Mouse (Mus musculus) forebrain, embryonic 11.5 days (tissue): ENCODE results near the gene Gm20605. TPM values are rescaled to one million over a fixed set of nuclear protein-coding genes. Genes with fewer than 3 reads are reported as not detected.

Experiments
- ATAC-seq: fragments of 200-750 bp; cut with Nextera tagmentation; replicated peaks from 2 replicates; pipeline ENCODE4 v1.8.0; 2017; ENCODE audit warnings: moderate TSS enrichment; ENCODE audit not compliant: low FRiP score
- DNase-seq: peaks from one replicate; pipeline ENCODE4 v3.0.0-alpha.2; 2017; ENCODE audit warnings: low spot score
- H3K27ac ChIP-seq: fragments of 300-500 bp; sonication (generic); 2 replicates; pipeline ENCODE4 v1.5.1; 2014; ENCODE audit warnings: low read depth, low read length
- H3K27me3 ChIP-seq: fragments of 300-500 bp; sonication (generic); 2 replicates; pipeline ENCODE4 v1.6.1; 2014; ENCODE audit warnings: mild to moderate bottlenecking, low read length, mixed read lengths; ENCODE audit not compliant: control insufficient read depth, insufficient read depth
- H3K36me3 ChIP-seq: fragments of 300-500 bp; sonication (generic); 2 replicates; pipeline ENCODE4 v1.6.1; 2014; ENCODE audit warnings: mild to moderate bottlenecking, low read length, moderate library complexity, mixed read lengths; ENCODE audit not compliant: control insufficient read depth, insufficient read depth
- H3K4me1 ChIP-seq: fragments of 300-500 bp; sonication (generic); replicated peaks from 2 replicates; pipeline ENCODE4 v1.6.1; 2014; ENCODE audit warnings: low read length, mixed read lengths; ENCODE audit not compliant: control insufficient read depth, insufficient read depth
- H3K4me2 ChIP-seq: fragments of 300-500 bp; sonication (generic); 2 replicates; pipeline ENCODE4 v1.6.1; 2014; ENCODE audit warnings: low read depth, mild to moderate bottlenecking, low read length, moderate library complexity, mixed read lengths; ENCODE audit not compliant: severe bottlenecking
- H3K4me3 ChIP-seq: fragments of 300-500 bp; sonication (generic); 2 replicates; pipeline ENCODE4 v1.5.1; 2014; ENCODE audit warnings: low read depth, low read length
- H3K9ac ChIP-seq: fragments of 300-500 bp; sonication (generic); 2 replicates; pipeline ENCODE4 v1.6.1; 2014; ENCODE audit warnings: low read length
- H3K9me3 ChIP-seq: fragments of 300-500 bp; sonication (generic); 2 replicates; pipeline ENCODE4 v1.6.1; 2016; ENCODE audit warnings: low read length, mixed read lengths; ENCODE audit not compliant: control insufficient read depth
- whole genome bisulfite sequencing: fragments of 180-500 bp; shearing (Covaris S2); extraction: QIAGEN DNeasy Blood & Tissue Kit; methylation state at CpG from one replicate; pipeline ENCODE4 v1.1.7; 2014; 5-methylcytosine and 5-hydroxymethylcytosine counted together
- polyA plus RNA-seq: library from polyadenylated mRNA; unstranded; fragments of >200 nt; fragmentation: Nextera tagmentation; extraction: Ambion mirVana; gene quantifications from 2 replicates; pipeline ENCODE4 v1.2.1, GENCODE M21; 2014

Gm20605 gene
- polyA plus RNA-seq, 1 experiment from 2014 or later = 9.9 TPM

DNA sequence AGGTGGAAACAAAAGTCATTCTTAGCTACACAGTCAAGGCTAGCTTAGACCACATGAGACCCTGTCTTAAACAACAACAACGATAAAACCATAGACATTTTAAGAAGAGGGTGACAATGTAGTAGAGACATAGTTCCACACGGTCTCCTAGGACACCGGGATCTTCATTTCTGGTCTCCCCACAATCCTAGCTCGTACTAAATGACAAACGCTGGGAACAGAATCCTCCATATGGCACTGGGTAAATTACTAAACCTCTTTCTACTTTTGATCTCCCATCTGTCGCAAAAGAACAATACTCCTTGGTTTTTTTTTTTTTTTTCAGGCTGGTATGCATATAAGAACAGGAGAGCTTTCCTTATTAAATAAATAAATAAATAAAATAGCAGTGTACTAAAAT is 53.6 kb downstream of the Gm20605 start:
- Histone ChIP-seq H3K9me3 (no peaks in the 10 kb centered on the region), H3K9ac (no peak overlapping the region), H3K4me1 (peaks cover 8% of the 10 kb centered on the region; the same call in 1 of the 2 replicates), H3K4me3 (no peak overlapping the region), H3K27me3 (no peaks in the 10 kb centered on the region), H3K27ac (no peak overlapping the region), H3K36me3 (no peaks in the 10 kb centered on the region), H3K4me2 (peak overlapping the region; percentile 22; the same call in 1 of the 2 replicates)
- DNase-seq (no peak), ATAC-seq (no peak)
- 88% methylated on average over 6 of the region's 6 CpGs for WGBS

DNA sequence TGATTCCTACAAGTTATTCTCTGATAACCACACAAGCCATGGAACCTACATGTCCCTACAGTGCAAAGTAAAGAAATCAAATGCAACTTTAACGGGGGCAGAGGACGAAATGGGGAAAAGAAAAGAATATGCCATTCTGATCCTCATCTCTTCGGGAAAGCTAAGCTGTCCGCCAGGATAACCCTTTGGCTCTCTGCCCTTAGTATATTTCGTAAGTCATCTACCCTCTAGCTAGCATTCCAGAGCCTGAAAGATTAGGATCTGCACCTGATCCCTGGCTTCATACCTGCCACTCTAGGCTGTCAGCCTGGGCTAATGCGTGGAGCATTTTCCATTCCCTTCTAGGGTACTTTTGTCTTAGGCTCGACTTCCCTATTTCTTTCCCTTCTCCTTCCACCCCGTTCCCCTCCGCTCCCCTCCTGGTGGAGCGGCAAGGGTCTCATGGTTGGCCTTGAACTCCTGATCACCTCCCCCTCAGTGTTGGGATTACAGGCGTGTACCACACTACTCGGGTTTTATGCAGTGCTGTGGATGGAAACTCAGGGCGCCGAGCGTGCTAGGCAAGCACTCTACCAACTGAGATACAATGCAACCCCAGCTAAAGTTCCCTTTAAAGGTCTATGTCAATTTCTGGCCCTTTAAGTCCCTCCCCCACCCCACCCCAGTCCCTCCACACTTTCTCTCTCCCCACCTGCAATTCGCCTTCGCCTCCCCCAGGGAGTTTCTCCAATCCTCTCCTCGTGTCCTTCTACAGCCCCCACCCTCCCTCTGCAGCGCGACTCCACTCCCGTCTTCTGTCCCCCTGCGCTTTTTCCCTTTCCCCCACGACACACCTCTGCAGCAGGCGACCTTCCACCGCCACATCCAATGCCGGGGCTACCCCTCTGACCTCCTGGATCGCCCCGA is 54.7 kb downstream of the Gm20605 start:
- Histone ChIP-seq H3K9ac (peak overlapping the region; percentile 75), H3K36me3 (no peaks in the 10 kb centered on the region), H3K9me3 (no peaks in the 10 kb centered on the region), H3K4me2 (peak overlapping the region; percentile 89), H3K27ac (0 out of 2 replicates have a peak overlapping the region, but pooled peaks have one; percentile 46), H3K27me3 (no peaks in the 10 kb centered on the region), H3K4me1 (peaks cover 8% of the 10 kb centered on the region; the same call in 1 of the 2 replicates), H3K4me3 (peak overlapping the region; percentile 69)
- peak; percentile 10; the same call in 1 of the 2 replicates for ATAC-seq
- DNase-seq = no peak
- WGBS = 15% methylated on average over 28 of the region's 28 CpGs

DNA sequence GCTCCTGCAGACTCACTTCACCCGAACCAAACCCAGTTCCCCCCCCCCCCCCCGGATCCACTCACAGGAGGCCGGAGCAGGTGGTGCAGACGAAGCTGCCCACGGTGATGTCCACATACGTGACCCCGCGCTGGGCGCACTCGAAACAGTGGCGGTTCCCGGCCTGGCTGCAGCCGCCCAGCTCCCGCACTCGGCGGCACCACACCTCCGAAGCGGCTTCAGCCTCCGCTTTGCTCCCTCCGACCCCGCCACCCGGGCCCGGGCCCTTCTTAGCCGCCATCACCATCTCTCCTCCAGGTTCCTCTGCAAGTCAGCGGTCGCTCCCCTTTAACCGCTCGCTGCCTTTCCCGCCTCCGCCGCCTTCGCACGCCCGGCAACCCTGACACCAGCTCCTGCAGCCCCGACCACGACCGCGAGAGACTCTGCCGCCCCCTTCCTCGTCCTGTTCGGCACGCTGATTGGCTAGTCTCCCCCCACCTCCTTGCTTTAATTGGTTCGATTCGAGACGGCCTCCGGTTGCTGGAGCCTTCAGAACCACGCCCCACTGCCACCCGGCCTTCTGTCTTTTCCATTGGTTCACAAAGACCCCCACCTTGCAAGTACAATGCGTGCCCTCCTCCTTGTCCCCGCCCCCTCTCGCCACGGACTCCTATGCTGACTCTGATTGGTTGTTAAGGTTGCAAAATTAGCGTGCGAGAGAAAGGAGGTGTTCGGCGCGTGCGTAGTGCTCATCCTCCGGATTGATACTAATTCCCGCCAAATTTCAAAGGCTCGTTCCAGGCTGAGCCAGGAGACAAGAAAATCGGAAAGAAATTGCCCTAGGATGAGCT is 55.5 kb downstream of the Gm20605 start, which contains the start of gene Agfg2:
Gene Agfg2 (minus strand): TSS at position 433 of the 830 bp plus-strand sequence.
- Histone ChIP-seq H3K4me3 (peak within 1 kb of the TSS; percentile 69), H3K9me3 (no peaks in the 10 kb centered on the region), H3K4me2 (peak within 1 kb of the TSS; percentile 89), H3K4me1 (peaks cover 8% of the 10 kb centered on the region; the same call in 1 of the 2 replicates), H3K27ac (0 out of 2 replicates have a peak within 1 kb of the TSS, but pooled peaks have one; percentile 46), H3K9ac (peak within 1 kb of the TSS; percentile 75), H3K36me3 (no peaks in the 10 kb centered on the region), H3K27me3 (no peaks in the 10 kb centered on the region)
- WGBS = under 1% methylated on average over 60 of the region's 62 CpGs
- peak; percentile 98 for ATAC-seq
- peak; percentile 99 for DNase-seq

DNA sequence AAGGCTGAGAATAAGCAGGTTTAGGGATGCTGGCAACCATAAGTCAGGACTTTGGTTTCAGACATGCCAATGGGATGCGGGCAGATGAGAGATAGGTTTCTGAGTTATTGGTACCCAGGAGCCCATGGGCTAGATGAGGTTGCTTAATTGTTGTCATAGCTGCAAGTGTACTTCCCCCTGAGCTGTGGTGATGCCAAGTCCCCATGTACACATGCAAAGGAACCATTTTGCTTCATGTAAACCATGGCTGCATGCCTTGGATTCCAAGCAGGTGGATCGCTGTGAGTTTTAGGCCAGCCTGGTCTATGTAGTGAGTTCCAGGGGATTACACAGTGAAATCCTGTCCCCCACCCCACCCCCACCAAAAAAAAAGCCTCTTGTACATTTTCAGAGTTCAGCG is 56.7 kb downstream of the Gm20605 start:
- WGBS = 92% methylated on average over 3 of the region's 3 CpGs
- DNase-seq (no peak), ATAC-seq (no peak)
- Histone ChIP-seq H3K27me3 (no peaks in the 10 kb centered on the region), H3K9me3 (no peaks in the 10 kb centered on the region), H3K4me3 (no peak overlapping the region), H3K36me3 (no peaks in the 10 kb centered on the region), H3K27ac (no peak overlapping the region), H3K9ac (no peak overlapping the region), H3K4me2 (no peak overlapping the region), H3K4me1 (peaks cover 8% of the 10 kb centered on the region; the same call in 1 of the 2 replicates)

DNA sequence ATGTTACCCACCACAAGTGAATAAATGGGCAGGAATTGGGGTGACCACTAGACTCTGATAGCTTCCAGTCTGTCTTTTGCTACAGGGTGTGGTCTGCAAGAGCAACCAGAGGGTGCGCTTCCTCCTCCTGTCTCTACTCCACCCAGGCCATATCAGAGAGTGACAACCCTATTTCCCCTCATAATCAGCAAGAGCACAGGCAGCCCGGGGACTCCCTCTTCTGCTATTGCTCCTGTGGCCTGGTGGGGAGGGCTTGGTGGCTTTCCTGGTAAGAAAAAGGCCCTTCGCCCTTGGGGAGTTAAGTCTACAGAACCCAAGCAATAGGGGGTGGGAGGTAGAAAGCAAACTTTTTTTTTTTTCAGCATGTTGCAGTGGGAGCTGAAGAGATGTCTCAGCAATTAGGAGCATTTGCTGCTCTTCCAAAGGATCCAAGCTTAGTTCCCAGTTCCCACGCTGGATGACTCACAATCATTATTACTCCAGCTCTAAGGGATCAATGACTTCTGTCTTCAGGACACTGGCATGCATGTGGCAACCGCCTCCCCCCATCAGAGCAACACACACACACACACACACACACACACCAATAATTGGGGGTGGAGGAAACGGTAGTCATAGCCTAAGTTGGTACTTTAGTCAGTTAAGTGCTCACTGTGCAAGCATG is 57.3 kb downstream of the Gm20605 start:
- no peaks in the 10 kb centered on the region for H3K36me3 ChIP-seq
- H3K27ac ChIP-seq = peak overlapping the region; percentile 18; the same call in 1 of the 2 replicates
- peaks cover 8% of the 10 kb centered on the region; the same call in 1 of the 2 replicates for H3K4me1 ChIP-seq
- no peak overlapping the region for H3K4me3 ChIP-seq
- H3K9me3 ChIP-seq = no peaks in the 10 kb centered on the region
- H3K4me2 ChIP-seq = no peak overlapping the region
- no peak for ATAC-seq
- WGBS = 83% methylated on average over 6 of the region's 6 CpGs
- H3K9ac ChIP-seq = no peak overlapping the region
- DNase-seq = no peak
- H3K27me3 ChIP-seq = no peaks in the 10 kb centered on the region

DNA sequence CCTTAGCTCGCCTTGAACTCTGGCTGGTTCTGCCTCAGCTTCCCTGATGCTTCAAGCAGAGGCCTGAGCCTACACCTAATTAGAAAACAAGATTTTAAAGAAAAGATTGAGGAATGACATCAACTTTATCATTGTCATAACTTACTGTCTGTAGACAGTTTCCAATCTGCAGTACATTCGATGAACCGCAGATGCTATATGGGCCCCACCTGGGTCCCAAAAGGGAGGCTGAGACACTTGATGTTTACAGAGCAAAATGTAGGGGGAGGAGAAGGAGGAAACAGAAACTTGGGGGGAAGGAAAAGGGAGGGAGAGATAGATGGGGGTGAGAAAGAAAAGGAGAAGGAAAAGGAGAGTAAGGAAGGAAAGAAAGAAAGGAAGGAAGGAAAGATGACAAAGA is 61.0 kb downstream of the Gm20605 start:
- WGBS = 89% methylated on average over 3 of the region's 3 CpGs
- no peak overlapping the region for H3K4me3 ChIP-seq
- ATAC-seq = no peak

DNA sequence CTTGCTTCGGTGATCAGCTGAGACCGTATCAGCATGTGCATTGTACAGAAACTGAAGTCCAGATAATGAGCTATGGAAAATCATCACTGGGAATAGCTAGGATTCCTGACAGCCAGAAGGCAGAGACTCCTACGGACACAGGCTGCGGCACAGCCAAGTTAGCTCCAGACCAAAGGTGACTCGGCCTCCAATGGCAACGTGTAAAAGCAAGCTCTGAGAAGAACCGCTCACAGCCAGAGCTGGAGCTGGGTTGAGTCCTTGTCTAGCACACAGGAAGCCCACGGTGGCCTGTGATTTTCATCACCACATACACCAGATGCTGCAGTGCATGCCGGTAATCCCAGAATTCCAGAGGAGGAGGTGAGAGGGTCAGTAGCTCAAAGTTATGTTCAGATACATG is 61.6 kb downstream of the Gm20605 start:
- Histone ChIP-seq H3K4me1 (no peaks in the 10 kb centered on the region), H3K4me3 (no peak overlapping the region), H3K4me2 (no peak overlapping the region), H3K27ac (no peak overlapping the region), H3K9me3 (no peaks in the 10 kb centered on the region), H3K9ac (no peak overlapping the region), H3K36me3 (no peaks in the 10 kb centered on the region), H3K27me3 (no peaks in the 10 kb centered on the region)
- DNase-seq (no peak), ATAC-seq (no peak)
- 74% methylated on average over 9 of the region's 9 CpGs for WGBS

More for the DNA sequence above, 61.0 kb downstream of the Gm20605 start:
- DNase-seq = no peak
- Histone ChIP-seq H3K27me3 (no peaks in the 10 kb centered on the region), H3K36me3 (no peaks in the 10 kb centered on the region), H3K4me1 (no peaks in the 10 kb centered on the region), H3K4me2 (no peak overlapping the region), H3K27ac (no peak overlapping the region), H3K9ac (no peak overlapping the region), H3K9me3 (no peaks in the 10 kb centered on the region)

DNA sequence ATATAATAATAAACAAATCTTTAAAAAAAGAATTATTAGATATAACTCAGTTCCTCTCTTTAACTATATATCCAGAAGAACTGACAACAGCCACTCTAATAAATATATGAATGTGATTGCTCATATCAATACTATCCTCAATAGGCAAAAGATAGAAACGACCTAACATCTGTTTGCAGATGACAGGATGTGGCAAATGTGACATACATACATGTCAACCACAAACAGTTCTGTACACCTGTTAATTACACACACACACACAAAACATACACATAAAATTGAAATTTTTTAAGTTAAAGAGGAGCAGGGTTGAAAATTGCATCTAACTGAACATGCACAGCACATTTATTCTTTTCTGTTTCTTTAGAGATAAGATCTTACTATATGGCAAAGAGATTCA is 62.9 kb downstream of the Gm20605 start:
- H3K36me3 ChIP-seq = no peaks in the 10 kb centered on the region
- no peaks in the 10 kb centered on the region for H3K9me3 ChIP-seq
- H3K9ac ChIP-seq = no peak overlapping the region
- no peak overlapping the region for H3K4me3 ChIP-seq
- 74% methylated on average over 1 of the region's 1 CpGs for WGBS
- no peak for DNase-seq
- H3K4me1 ChIP-seq = no peaks in the 10 kb centered on the region
- H3K27ac ChIP-seq = no peak overlapping the region
- H3K27me3 ChIP-seq = no peaks in the 10 kb centered on the region
- no peak overlapping the region for H3K4me2 ChIP-seq
- ATAC-seq = no peak
